Mouse (Mus musculus): ENCODE measurements around the gene Apoc2.

- TF ChIP-seq POLR2A (IDR thresholded peaks at IDR 0.05; ENCODE audit: insufficient read depth, low read depth, low read length) (no peak), EP300 (IDR thresholded peaks at IDR 0.05; ENCODE audit: insufficient read depth, low read depth, low read length) (no peak)
These were observed 4.5 kb downstream of the Apoc2 start for GRCm38 (mm10) chr7:19673083-19673699.

Data from heart, adult 2 months (tissue).